In the genomic region with DNA sequence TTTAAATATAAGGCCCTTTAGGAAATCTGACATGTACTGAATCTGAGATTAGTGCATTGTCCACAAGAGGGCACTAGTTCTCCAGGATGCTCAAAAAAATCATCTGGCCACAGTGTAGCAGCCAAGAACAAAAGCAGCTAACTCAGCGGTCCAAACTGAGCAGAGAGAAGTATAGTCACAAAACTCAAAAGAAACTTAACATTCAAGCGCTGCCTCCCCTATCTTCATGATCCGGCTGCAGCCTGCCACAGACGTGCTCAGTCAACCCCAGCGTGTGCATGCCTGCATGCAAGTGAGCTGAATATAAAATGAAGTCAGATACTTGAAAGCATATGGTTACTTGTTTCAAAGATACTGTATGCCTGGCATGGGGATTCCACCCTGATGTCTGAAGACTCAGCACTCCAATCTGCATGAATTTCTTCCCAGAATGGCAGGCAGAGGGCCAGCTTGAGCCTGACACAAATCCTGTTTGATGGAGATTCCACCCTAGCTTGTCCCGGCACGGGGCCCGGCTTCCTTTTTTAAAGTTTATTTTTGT, we compare ENCODE assay signal across 8 mouse cellular contexts. TPM values are rescaled to one million over a fixed set of nuclear protein-coding genes. Genes with fewer than 3 reads are reported as not detected.
DNase-seq lines count a peak whose midpoint lies in the region; ATAC-seq and TF ChIP-seq lines count a peak whose summit lies in the region.

No protein-coding gene starts in this region.

- 49% methylated on average over 8 of the region's 8 CpGs for WGBS in thymus, adult 2 months
- WGBS in hindbrain, postnatal 0 days: 14% methylated on average over 8 of the region's 8 CpGs

- H3K27me3 ChIP-seq in thymus, adult 2 months (ENCODE audit: control insufficient read depth, insufficient read depth, low read length): no peaks in the 10 kb centered on the region
- no peaks in the 10 kb centered on the region for H3K27me3 ChIP-seq in hindbrain, postnatal 0 days (ENCODE audit: insufficient read depth, low read length)

- no peaks in the 10 kb centered on the region for H3K4me1 ChIP-seq in thymus, adult 2 months (replicated peaks; ENCODE audit: control insufficient read depth, insufficient read depth, low read length)
- H3K4me1 ChIP-seq in hindbrain, postnatal 0 days (ENCODE audit: insufficient read depth, low read length): no peaks in the 10 kb centered on the region

- DNase-seq in thymus, adult 2 months: peak; percentile 44
- DNase-seq in thymus, postnatal 36 days: no peak
- DNase-seq in cerebellum, adult 9-11 months: peak; percentile 53
- peak; percentile 24 to 90 for DNase-seq in frontal cortex, adult 2 months (ENCODE audit: extremely low spot score in 1 of 2, low spot score in 1 of 2)
- peak; percentile 94 for DNase-seq in hindbrain, postnatal 0 days (ENCODE audit: low spot score)
- DNase-seq in left cerebral cortex, adult 9 months (ENCODE audit: low spot score in 2 of 2): peak; percentile 32 to 76
- peak; percentile 68 for DNase-seq in skeletal muscle tissue, adult 2 months (ENCODE audit: low read depth, low spot score)

- TF ChIP-seq POLR2A in thymus, adult 2 months (IDR thresholded peaks at IDR 0.05; ENCODE audit: control insufficient read depth, extremely low read depth, insufficient read depth, low read length, poor library complexity): no peak

- H3K4me3 ChIP-seq in thymus, adult 2 months (ENCODE audit: control insufficient read depth, insufficient read depth, low read length): no peak overlapping the region
- H3K4me3 ChIP-seq in hindbrain, postnatal 0 days (ENCODE audit: low read length): no peak overlapping the region

- no peak for TF ChIP-seq CTCF in thymus, adult 2 months (IDR thresholded peaks at IDR 0.05; ENCODE audit: borderline replicate concordance, control insufficient read depth, extremely low read depth, insufficient read depth, low read length, poor library complexity)
- TF ChIP-seq CTCF in hindbrain, postnatal 0 days (IDR thresholded peaks at IDR 0.05; ENCODE audit: low read depth): peak; percentile 83

- H3K27ac ChIP-seq in thymus, adult 2 months (ENCODE audit: control insufficient read depth, insufficient read depth, low read length): no peak overlapping the region
- peak overlapping the region; percentile 54; the same call in 1 of the 2 replicates for H3K27ac ChIP-seq in hindbrain, postnatal 0 days

- no peaks in the 10 kb centered on the region for H3K36me3 ChIP-seq in thymus, adult 2 months (ENCODE audit: control insufficient read depth, insufficient read depth, low read length)
- no peaks in the 10 kb centered on the region for H3K36me3 ChIP-seq in hindbrain, postnatal 0 days (ENCODE audit: insufficient read depth, low read length)

- H3K9ac ChIP-seq in hindbrain, postnatal 0 days (replicated peaks; ENCODE audit: low read length): no peak overlapping the region; the same call in 1 of the 2 replicates

- peak overlapping the region; percentile 34 for H3K4me2 ChIP-seq in hindbrain, postnatal 0 days (ENCODE audit: low read depth, low read length)

- H3K9me3 ChIP-seq in hindbrain, postnatal 0 days (ENCODE audit: low read length): no peaks in the 10 kb centered on the region

- peak; percentile 80 for ATAC-seq in hindbrain, postnatal 0 days
- peak; percentile 73 for ATAC-seq in megakaryocyte, adult 5-6 weeks (ENCODE audit: poor library complexity, severe bottlenecking)

RNA-seq across cellular contexts. Expression of gene Trim2, which starts 8.0 kb away (rescaled TPM):
- 2.9 and 4.2 TPM in 2 replicates for polyA plus RNA-seq in thymus, adult 2 months (2012; rRNA removed)
- 94.3 and 106 TPM in 2 replicates for polyA plus RNA-seq in frontal cortex, adult 2 months (2012; rRNA removed)
- total RNA-seq in hindbrain, postnatal 0 days (2014; rRNA removed): 217 and 236 TPM in 2 replicates
- polyA plus RNA-seq in hindbrain, postnatal 0 days (2015; fragmentation: Nextera tagmentation; extraction: Ambion mirVana): 116 and 130 TPM in 2 replicates
- 0.62 TPM in 1 of 2 replicates, not detected in the other for total RNA-seq in megakaryocyte, adult 5-6 weeks (2015)
- total RNA-seq in megakaryocyte, adult 5-6 weeks (2017): 0.99 and 1.7 TPM in 2 replicates

Comparison
In these comparisons a context has a peak if more than half of its experiments do, and no peak if none do; other contexts are left out.
1. DNase-seq: peak in thymus, adult 2 months (single experiment), cerebellum, adult 9-11 months (single experiment), frontal cortex, adult 2 months (2 of 2), hindbrain, postnatal 0 days (single experiment), left cerebral cortex, adult 9 months (2 of 2) and skeletal muscle tissue, adult 2 months (single experiment); none in thymus, postnatal 36 days (0 of 2).
2. RNA of gene Trim2, which starts 8.0 kb away (polyA plus RNA-seq): 116 to 130 TPM in hindbrain, postnatal 0 days and 94.3 to 106 TPM in frontal cortex, adult 2 months; 2.9 to 4.2 TPM in thymus, adult 2 months; every median in the first group is over 10 times any median in the second.